ENCODE assay signal across 21 mouse cellular contexts in genomic region chr2:152372661-152373060, GRCm38 (mm10). TPM values are rescaled to one million over a fixed set of nuclear protein-coding genes. Genes with fewer than 3 reads are reported as not detected.
DNase-seq lines count a peak whose midpoint lies in the region; ATAC-seq and TF ChIP-seq lines count a peak whose summit lies in the region.
"Had no signal": no experiment of that assay in that cellular context is flagged by ENCODE, and none has a peak within 500 bp of the region (broad histone marks: within the 10 kb centered on the region; RNA-seq: fewer than 3 reads in every experiment).

No protein-coding gene starts in this region.

- H3K36me3 ChIP-seq in midbrain, embryonic 11.5 days (ENCODE audit: control insufficient read depth, insufficient read depth, low read length), result no peaks in the 10 kb centered on the region
- no peaks in the 10 kb centered on the region for H3K36me3 ChIP-seq in midbrain, embryonic 10.5 days
- peaks cover 0 to 11% of the 10 kb centered on the region in 2 experiments; a peak in 2 of 4 replicates for H3K36me3 ChIP-seq in MEL (ENCODE audit: control insufficient read depth in 1 of 2, insufficient read depth in 2 of 2, low read length in 2 of 2)
- H3K36me3 ChIP-seq: G1E had no signal

- H3K27me3 ChIP-seq in midbrain, embryonic 11.5 days (ENCODE audit: control insufficient read depth, insufficient read depth, low read length), result peaks cover 5% of the 10 kb centered on the region; the same call in 1 of the 2 replicates
- peaks cover 42% of the 10 kb centered on the region for H3K27me3 ChIP-seq in midbrain, embryonic 10.5 days (ENCODE audit: low read depth, poor library complexity, severe bottlenecking)
- no peaks in the 10 kb centered on the region for H3K27me3 ChIP-seq in MEL (ENCODE audit: control insufficient read depth in 1 of 2, insufficient read depth in 2 of 2, low read length in 2 of 2)

- no peak for TF ChIP-seq CTCF in MEL (IDR thresholded peaks at IDR 0.05 in 2 of 3, conservative IDR thresholded peaks at IDR 0.05 in 1 of 3; ENCODE audit: control insufficient read depth in 1 of 3, insufficient read depth in 1 of 3, low read depth in 2 of 3, low read length in 3 of 3, poor library complexity in 1 of 3, severe bottlenecking in 1 of 3)

- no peak for TF ChIP-seq RAD21 in MEL (IDR thresholded peaks at IDR 0.05; ENCODE audit: low read depth, low read length)

- H3K9ac ChIP-seq in midbrain, embryonic 11.5 days (ENCODE audit: low read length), result no peak overlapping the region
- H3K9ac ChIP-seq in MEL (ENCODE audit: control insufficient read depth, low read depth, low read length, poor library complexity, severe bottlenecking), result peak overlapping the region; percentile 68

- H3K4me2 ChIP-seq in midbrain, embryonic 11.5 days, result no peak overlapping the region

- no peak overlapping the region for H3K27ac ChIP-seq in midbrain, embryonic 11.5 days (ENCODE audit: low read depth, low read length)
- no peak overlapping the region for H3K27ac ChIP-seq in midbrain, embryonic 10.5 days (replicated peaks)
- H3K27ac ChIP-seq in MEL (ENCODE audit: control insufficient read depth, low read depth, low read length), result peak overlapping the region; percentile 77

- H3K9me3 ChIP-seq in midbrain, embryonic 11.5 days (ENCODE audit: control insufficient read depth, low read length), result no peaks in the 10 kb centered on the region
- H3K9me3 ChIP-seq in midbrain, embryonic 10.5 days (replicated peaks), result no peaks in the 10 kb centered on the region
- no peaks in the 10 kb centered on the region for H3K9me3 ChIP-seq in MEL (replicated peaks; ENCODE audit: insufficient read depth, low read length)
- H3K9me3 ChIP-seq: G1E had no signal

- no peak for TF ChIP-seq EP300 in MEL (IDR thresholded peaks at IDR 0.05; ENCODE audit: low read depth in 1 of 2, low read length in 2 of 2)

- ATAC-seq in midbrain, embryonic 11.5 days (ENCODE audit: low FRiP score), result no peak
- ATAC-seq: Patski had no signal

- intact Hi-C loops in heart, postnatal 36 days (cut with DNase I), result no loop called here

- H3K4me1 ChIP-seq in midbrain, embryonic 11.5 days (ENCODE audit: control insufficient read depth, insufficient read depth, low read length), result peaks cover 14% of the 10 kb centered on the region
- peaks cover 31% of the 10 kb centered on the region for H3K4me1 ChIP-seq in midbrain, embryonic 10.5 days
- peaks cover 9 to 15% of the 10 kb centered on the region in 2 experiments for H3K4me1 ChIP-seq in MEL (ENCODE audit: control insufficient read depth in 1 of 2, insufficient read depth in 2 of 2, low read length in 2 of 2)

- no peaks in the 10 kb centered on the region for H3K79me2 ChIP-seq in MEL (ENCODE audit: control insufficient read depth, insufficient read depth, low read length, poor library complexity)

- no peak overlapping the region for H3K4me3 ChIP-seq in midbrain, embryonic 11.5 days (ENCODE audit: low read depth, low read length)
- no peak overlapping the region for H3K4me3 ChIP-seq in midbrain, embryonic 10.5 days
- peak overlapping the region; percentile 29 to 58 for H3K4me3 ChIP-seq in MEL (ENCODE audit: control insufficient read depth in 1 of 2, insufficient read depth in 1 of 2, low read depth in 2 of 2, low read length in 2 of 2)

- WGBS in midbrain, embryonic 11.5 days, result 67% methylated on average over 4 of the region's 4 CpGs
- WGBS in midbrain, embryonic 10.5 days, result 69% methylated on average over 4 of the region's 4 CpGs

- DNase-seq in midbrain, embryonic 11.5 days (ENCODE audit: low spot score, missing footprints), result peak; percentile 61
- DNase-seq in midbrain, embryonic 10.5 days (ENCODE audit: low spot score), result no peak
- peak; percentile 60 for DNase-seq in MEL (ENCODE audit: low read depth, low spot score)
- no peak for DNase-seq in heart, postnatal 36 days
- DNase-seq: adrenal gland, adult 2 months; adrenal gland, adult 8-10 months; adrenal gland, postnatal 10 days; adrenal gland, postnatal 14 days; adrenal gland, postnatal 25 days; adrenal gland, postnatal 36 days; B cell, adult 2 months; cerebellum, adult 11 months; cerebellum, adult 11-12 months; cerebellum, adult 18-20 months; cerebellum, adult 2 months had no signal

- no peak; a peak in 1 of 4 replicates for TF ChIP-seq POLR2A in MEL (IDR thresholded peaks at IDR 0.05; ENCODE audit: control insufficient read depth in 1 of 2, insufficient read depth in 1 of 2, low read depth in 1 of 2, low read length in 2 of 2, poor library complexity in 1 of 2)

TF ChIP-seq in MEL, 35 proteins besides CTCF, POLR2A, EP300 and RAD21:
- TF ChIP-seq HCFC1 (IDR thresholded peaks at IDR 0.05; ENCODE audit: low read depth, low read length) (peak; percentile 52; the same call in 1 of the 2 replicates), RCOR1 (IDR thresholded peaks at IDR 0.05; ENCODE audit: low read depth, low read length) (no peak), NELFE (IDR thresholded peaks at IDR 0.05; ENCODE audit: low read depth, low read length) (peak; percentile 35; the same call in 1 of the 2 replicates), ELF1 (IDR thresholded peaks at IDR 0.05; ENCODE audit: low read depth, low read length) (0 out of 2 replicates have a peak, but pooled peaks have one; percentile 29), ZNF384 (IDR thresholded peaks at IDR 0.05; ENCODE audit: low read depth, low read length) (no peak)
TF ChIP-seq in MEL: peak in this region for 3.

RNA-seq across cellular contexts. Expression of gene Nrsn2, which starts 3.8 kb away (rescaled TPM):
- 5.3 and 6.2 TPM in 2 replicates for polyA plus RNA-seq in midbrain, embryonic 11.5 days (2014; fragmentation: Nextera tagmentation; extraction: Ambion mirVana)
- 1.3 and 3.7 TPM in 2 replicates for polyA plus RNA-seq in midbrain, embryonic 10.5 days (2016; fragmentation: Nextera tagmentation; extraction: Ambion mirVana)
- total RNA-seq in MEL (2012; rRNA removed), result not detected in 2 replicates
- polyA plus RNA-seq in MEL (2012; ENCODE audit: insufficient read depth in 1 of 2, insufficient read length in 2 of 2, low read depth in 1 of 2, low replicate concordance in 2 of 2, missing spikeins in 1 of 2), result not detected
- not detected for total RNA-seq in heart, postnatal 36 days (2021)
- total RNA-seq: CH12.LX, G1E had no signal
- polyA plus RNA-seq: activated CD4-positive, CD25-positive, alpha-beta regulatory T cell, adult 4 months; C2C12; CD4-positive, CD25-positive, alpha-beta regulatory T cell, adult 4 months; G1E; Patski had no signal

RNA-seq across cellular contexts. Expression of gene Sox12, which starts 25.2 kb away (rescaled TPM):
- polyA plus RNA-seq in midbrain, embryonic 11.5 days (2014; fragmentation: Nextera tagmentation; extraction: Ambion mirVana), result 16.9 and 17.8 TPM in 2 replicates
- polyA plus RNA-seq in midbrain, embryonic 10.5 days (2016; fragmentation: Nextera tagmentation; extraction: Ambion mirVana), result 8.6 and 9.2 TPM in 2 replicates
- total RNA-seq in MEL (2012; rRNA removed), result 1.5 and 2.0 TPM in 2 replicates
- polyA plus RNA-seq in MEL (2012; ENCODE audit: insufficient read depth in 1 of 2, insufficient read length in 2 of 2, low read depth in 1 of 2, low replicate concordance in 2 of 2, missing spikeins in 1 of 2), result 10 to 100 TPM in 1 of 2 experiments, not detected in 1; 24.7 TPM
- 10 to 100 TPM in 1 of 2 experiments, 1 to 10 TPM in 1; 8.2 to 13.8 TPM for total RNA-seq in heart, postnatal 36 days (2021)
- total RNA-seq: CH12.LX had no signal

RNA-seq across cellular contexts. Expression of gene Trib3, which starts 28.8 kb away (rescaled TPM):
- polyA plus RNA-seq in midbrain, embryonic 11.5 days (2014; fragmentation: Nextera tagmentation; extraction: Ambion mirVana), result 1.1 and 1.2 TPM in 2 replicates
- 2.2 and 2.8 TPM in 2 replicates for polyA plus RNA-seq in midbrain, embryonic 10.5 days (2016; fragmentation: Nextera tagmentation; extraction: Ambion mirVana)
- total RNA-seq in MEL (2012; rRNA removed), result 6.1 and 62.9 TPM in 2 replicates
- 10 to 100 TPM in 1 of 2 experiments, not detected in 1; 34.9 TPM for polyA plus RNA-seq in MEL (2012; ENCODE audit: insufficient read depth in 1 of 2, insufficient read length in 2 of 2, low read depth in 1 of 2, low replicate concordance in 2 of 2, missing spikeins in 1 of 2)
- 1 to 10 TPM; 3.6 to 3.8 TPM for total RNA-seq in heart, postnatal 36 days (2021)

RNA-seq across cellular contexts. Expression of gene Rbck1, which starts 40.2 kb away (rescaled TPM):
- 62.0 and 70.1 TPM in 2 replicates for polyA plus RNA-seq in midbrain, embryonic 11.5 days (2014; fragmentation: Nextera tagmentation; extraction: Ambion mirVana)
- 92.2 and 101 TPM in 2 replicates for polyA plus RNA-seq in midbrain, embryonic 10.5 days (2016; fragmentation: Nextera tagmentation; extraction: Ambion mirVana)
- total RNA-seq in MEL (2012; rRNA removed), result 84.9 and 90.9 TPM in 2 replicates
- 100 to 1,000 TPM in 1 of 2 experiments, 10 to 100 TPM in 1; 92.1 to 162 TPM for polyA plus RNA-seq in MEL (2012; ENCODE audit: insufficient read depth in 1 of 2, insufficient read length in 2 of 2, low read depth in 1 of 2, low replicate concordance in 2 of 2, missing spikeins in 1 of 2)
- total RNA-seq in heart, postnatal 36 days (2021), result 10 to 100 TPM; 44.2 to 51.4 TPM

RNA-seq across cellular contexts. Expression of gene Zcchc3, which starts 42.2 kb away (rescaled TPM):
- polyA plus RNA-seq in midbrain, embryonic 11.5 days (2014; fragmentation: Nextera tagmentation; extraction: Ambion mirVana), result 52.0 and 55.0 TPM in 2 replicates
- polyA plus RNA-seq in midbrain, embryonic 10.5 days (2016; fragmentation: Nextera tagmentation; extraction: Ambion mirVana), result 47.7 and 49.8 TPM in 2 replicates
- total RNA-seq in MEL (2012; rRNA removed), result 5.1 and 5.7 TPM in 2 replicates
- polyA plus RNA-seq in MEL (2012; ENCODE audit: insufficient read depth in 1 of 2, insufficient read length in 2 of 2, low read depth in 1 of 2, low replicate concordance in 2 of 2, missing spikeins in 1 of 2), result 10 to 100 TPM in 1 of 2 experiments, not detected in 1; 12.1 TPM
- total RNA-seq in heart, postnatal 36 days (2021), result 10 to 100 TPM in 1 of 2 experiments, 1 to 10 TPM in 1; 8.0 to 10.0 TPM
- total RNA-seq: CH12.LX had no signal
- polyA plus RNA-seq: C2C12 had no signal

Comparison
In these comparisons a context has a peak if more than half of its experiments do, and no peak if none do; other contexts are left out.
1. DNase-seq: peak in midbrain, embryonic 11.5 days (single experiment) and MEL (single experiment); none in midbrain, embryonic 10.5 days (single experiment) and heart, postnatal 36 days (0 of 2).
2. H3K4me3 ChIP-seq: peak in MEL (2 of 2); none in midbrain, embryonic 11.5 days (single experiment) and midbrain, embryonic 10.5 days (single experiment).